Mouse (Mus musculus): ENCODE measurements around the gene Gm20431. TPM values are rescaled to one million over a fixed set of nuclear protein-coding genes. Genes with fewer than 3 reads are reported as not detected.

The Gm20431 gene
- polyA plus RNA-seq, 1 experiment from 2014 or later, result 12.3 TPM

DNA sequence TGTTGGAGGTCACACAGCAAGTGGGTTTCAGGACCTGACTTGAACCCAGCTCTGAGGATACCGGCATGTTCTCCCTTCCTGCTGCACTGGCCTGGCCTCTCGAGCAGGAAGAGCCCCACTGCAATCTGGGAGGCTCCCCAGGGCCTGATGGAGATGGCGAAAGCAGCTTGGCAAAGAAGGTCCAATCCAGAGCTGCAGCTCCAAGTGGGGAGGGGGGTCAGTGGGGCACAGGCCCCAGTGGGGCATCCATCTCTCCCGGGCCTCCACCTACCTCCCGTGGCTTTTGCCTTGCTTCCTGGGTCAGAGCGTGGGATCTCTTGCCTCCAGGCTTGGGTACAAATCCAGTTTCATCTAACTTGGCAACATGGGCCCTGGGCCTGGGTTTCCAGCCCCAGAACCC lies 40.8 kb upstream of the Gm20431 start:
- no peak for ATAC-seq (ENCODE audit: insufficient read depth)
- 0 out of 2 replicates have a peak, but pooled peaks cover 5% of the 10 kb centered on the region for H3K4me1 ChIP-seq (ENCODE audit: insufficient read depth)

DNA sequence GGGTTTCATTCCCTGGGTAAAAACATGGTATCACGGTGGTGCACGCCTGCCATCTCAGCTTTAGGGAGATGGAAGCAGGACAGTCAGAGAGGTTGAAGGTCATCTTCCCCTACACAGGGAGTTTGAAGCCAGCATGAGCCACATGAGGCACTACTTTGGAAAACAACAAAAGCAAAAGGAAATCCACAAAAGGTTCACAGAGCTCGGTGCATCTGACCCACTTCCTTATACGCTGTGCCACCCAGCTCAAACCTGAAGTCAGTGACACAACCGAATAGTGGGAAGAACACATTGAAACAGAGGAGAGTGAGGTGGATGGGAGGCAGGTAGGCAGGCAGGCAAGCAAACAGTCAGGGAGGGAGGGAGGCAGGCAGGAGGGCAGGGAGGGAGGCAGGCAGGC lies 40.2 kb upstream of the Gm20431 start:
- Histone ChIP-seq H3K27me3 (ENCODE audit: insufficient read depth, low read length) (no peaks in the 10 kb centered on the region), H3K27ac (ENCODE audit: low read depth) (no peak overlapping the region), H3K36me3 (ENCODE audit: insufficient read depth) (no peaks in the 10 kb centered on the region), H3K4me2 (no peak overlapping the region), H3K4me1 (ENCODE audit: insufficient read depth) (0 out of 2 replicates have a peak, but pooled peaks cover 5% of the 10 kb centered on the region), H3K9me3 (ENCODE audit: low read depth, low read length) (no peaks in the 10 kb centered on the region), H3K9ac (no peak overlapping the region), H3K4me3 (ENCODE audit: low read depth, low read length) (no peak overlapping the region)
- no peak for DNase-seq
- 72% methylated on average over 5 of the region's 5 CpGs for WGBS
- no peak for ATAC-seq (ENCODE audit: insufficient read depth)
- no peak for TF ChIP-seq CTCF (IDR thresholded peaks at IDR 0.05; ENCODE audit: low read depth)

More for the DNA sequence above, 40.8 kb upstream of the Gm20431 start:
- Histone ChIP-seq H3K4me2 (no peak overlapping the region), H3K9ac (no peak overlapping the region), H3K27me3 (ENCODE audit: insufficient read depth, low read length) (no peaks in the 10 kb centered on the region), H3K4me3 (ENCODE audit: low read depth, low read length) (no peak overlapping the region), H3K9me3 (ENCODE audit: low read depth, low read length) (no peaks in the 10 kb centered on the region), H3K27ac (ENCODE audit: low read depth) (no peak overlapping the region), H3K36me3 (ENCODE audit: insufficient read depth) (no peaks in the 10 kb centered on the region)
- 71% methylated on average over 6 of the region's 6 CpGs for WGBS
- no peak for TF ChIP-seq CTCF (IDR thresholded peaks at IDR 0.05; ENCODE audit: low read depth)
- DNase-seq, result no peak

DNA sequence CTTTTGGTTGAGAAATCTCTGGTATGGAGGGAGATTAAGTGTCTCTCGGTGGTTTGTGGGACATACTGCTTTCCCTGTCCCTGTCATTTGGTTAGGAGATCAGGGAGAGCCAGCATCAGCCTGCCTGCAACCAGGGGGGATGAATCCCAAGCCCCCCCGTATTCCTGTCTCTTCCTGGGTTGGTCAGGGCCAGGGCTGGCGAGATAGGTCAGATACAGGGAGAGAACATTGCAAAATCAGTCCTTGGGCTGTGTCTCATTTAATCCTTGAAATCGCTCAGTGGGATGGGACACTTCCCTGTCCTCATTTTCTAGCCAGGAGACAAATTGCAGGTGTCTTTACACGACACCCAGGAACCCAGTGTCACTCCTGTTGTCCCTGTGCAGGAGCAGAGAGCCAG lies 38.7 kb upstream of the Gm20431 start:
- no peaks in the 10 kb centered on the region for H3K36me3 ChIP-seq (ENCODE audit: insufficient read depth)
- H3K4me2 ChIP-seq, result no peak overlapping the region
- no peaks in the 10 kb centered on the region for H3K4me1 ChIP-seq (ENCODE audit: insufficient read depth)
- ATAC-seq (ENCODE audit: insufficient read depth) (no peak), DNase-seq (no peak)
- no peak overlapping the region for H3K9ac ChIP-seq
- H3K27ac ChIP-seq (ENCODE audit: low read depth), result no peak overlapping the region
- no peaks in the 10 kb centered on the region for H3K9me3 ChIP-seq (ENCODE audit: low read depth, low read length)
- WGBS, result 59% methylated on average over 5 of the region's 5 CpGs
- TF ChIP-seq CTCF (IDR thresholded peaks at IDR 0.05; ENCODE audit: low read depth), result no peak
- no peaks in the 10 kb centered on the region for H3K27me3 ChIP-seq (ENCODE audit: insufficient read depth, low read length)
- H3K4me3 ChIP-seq (ENCODE audit: low read depth, low read length), result no peak overlapping the region

DNA sequence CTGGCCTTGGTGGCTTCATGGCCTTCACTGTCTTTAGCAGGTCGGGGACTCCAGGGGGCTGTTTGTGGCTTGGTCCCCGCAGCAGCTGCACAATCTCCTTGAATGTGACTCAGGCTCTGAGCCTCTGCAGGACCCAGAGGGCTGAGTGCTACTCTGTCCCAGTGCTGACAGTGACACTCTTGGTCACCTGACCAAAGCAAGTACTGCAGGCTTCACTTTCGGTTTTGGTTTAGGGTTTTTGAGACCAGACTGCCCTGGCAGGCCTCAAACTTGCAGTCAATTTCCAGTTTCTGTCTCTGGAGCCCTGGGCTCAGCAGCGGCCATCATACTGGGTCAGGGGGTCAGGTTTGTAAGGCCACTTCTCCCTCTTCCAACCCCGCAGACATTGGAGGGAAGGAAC lies 36.6 kb upstream of the Gm20431 start:
- H3K9me3 ChIP-seq (ENCODE audit: low read depth, low read length), result no peaks in the 10 kb centered on the region
- ATAC-seq (ENCODE audit: insufficient read depth), result peak; percentile 68
- no peak overlapping the region for H3K4me3 ChIP-seq (ENCODE audit: low read depth, low read length)
- H3K4me2 ChIP-seq, result peak overlapping the region; percentile 27; the same call in 1 of the 2 replicates
- peak overlapping the region; percentile 54; the same call in 1 of the 2 replicates for H3K27ac ChIP-seq (ENCODE audit: low read depth)
- H3K27me3 ChIP-seq (ENCODE audit: insufficient read depth, low read length), result no peaks in the 10 kb centered on the region
- no peak overlapping the region for H3K9ac ChIP-seq
- WGBS, result 31% methylated on average over 5 of the region's 5 CpGs
- TF ChIP-seq CTCF (IDR thresholded peaks at IDR 0.05; ENCODE audit: low read depth), result no peak
- DNase-seq, result peak; percentile 75
- H3K4me1 ChIP-seq (ENCODE audit: insufficient read depth), result no peaks in the 10 kb centered on the region
- peaks cover 11% of the 10 kb centered on the region; the same call in 1 of the 2 replicates for H3K36me3 ChIP-seq (ENCODE audit: insufficient read depth)

DNA sequence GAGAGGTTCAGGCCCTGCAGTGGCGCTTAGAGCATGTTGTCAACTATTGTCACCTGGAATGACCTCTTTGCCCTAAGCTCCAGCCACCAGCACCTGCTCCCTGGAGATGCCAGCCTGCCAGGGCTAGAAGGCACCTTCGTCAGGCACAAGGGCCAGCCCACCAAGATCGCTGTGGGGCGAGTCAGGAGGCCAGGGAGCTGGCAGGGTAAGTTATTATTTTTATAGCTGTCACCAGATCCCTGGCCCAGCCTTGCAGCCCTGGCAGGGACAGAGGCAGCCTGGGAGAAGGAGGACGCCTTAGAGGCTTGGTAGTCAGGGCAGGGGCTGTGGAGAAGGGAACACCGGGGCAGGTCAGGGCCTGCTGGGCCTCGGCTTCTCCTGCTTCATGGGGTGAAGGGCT lies 34.8 kb upstream of the Gm20431 start:
- no peak overlapping the region for H3K4me3 ChIP-seq (ENCODE audit: low read depth, low read length)
- H3K27ac ChIP-seq (ENCODE audit: low read depth), result no peak overlapping the region; the same call in 1 of the 2 replicates
- no peaks in the 10 kb centered on the region for H3K4me1 ChIP-seq (ENCODE audit: insufficient read depth)
- H3K27me3 ChIP-seq (ENCODE audit: insufficient read depth, low read length), result no peaks in the 10 kb centered on the region
- no peak overlapping the region for H3K4me2 ChIP-seq
- 80% methylated on average over 7 of the region's 7 CpGs for WGBS
- ATAC-seq (ENCODE audit: insufficient read depth) (no peak), DNase-seq (no peak)
- TF ChIP-seq CTCF (IDR thresholded peaks at IDR 0.05; ENCODE audit: low read depth), result no peak
- H3K36me3 ChIP-seq (ENCODE audit: insufficient read depth), result peaks cover 19% of the 10 kb centered on the region; the same call in 1 of the 2 replicates
- H3K9me3 ChIP-seq (ENCODE audit: low read depth, low read length), result no peaks in the 10 kb centered on the region
- H3K9ac ChIP-seq, result no peak overlapping the region

DNA sequence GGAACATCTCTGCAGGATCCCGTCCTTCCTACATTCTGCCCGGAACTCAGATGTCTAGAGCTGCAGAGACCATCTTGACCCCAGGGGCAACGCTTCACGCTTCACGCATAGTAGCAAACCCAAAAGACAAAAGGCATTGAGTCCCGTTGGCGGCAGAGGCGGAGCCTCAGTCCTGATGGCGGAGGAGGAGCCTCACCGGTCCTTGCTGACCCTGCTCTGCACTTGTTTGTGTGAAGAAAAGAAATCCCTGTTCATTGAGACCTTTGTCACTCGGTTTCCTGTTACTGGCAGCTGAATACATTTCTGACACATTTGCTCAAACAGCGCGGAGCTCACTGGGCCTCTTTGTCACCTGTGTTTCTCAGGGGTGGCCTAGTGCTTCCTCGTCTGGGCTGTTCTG lies 34.2 kb upstream of the Gm20431 start:
- WGBS, result 77% methylated on average over 14 of the region's 14 CpGs
- no peak for TF ChIP-seq CTCF (IDR thresholded peaks at IDR 0.05; ENCODE audit: low read depth)
- Histone ChIP-seq H3K27me3 (ENCODE audit: insufficient read depth, low read length) (no peaks in the 10 kb centered on the region), H3K27ac (ENCODE audit: low read depth) (no peak overlapping the region), H3K4me1 (ENCODE audit: insufficient read depth) (no peaks in the 10 kb centered on the region), H3K4me3 (ENCODE audit: low read depth, low read length) (no peak overlapping the region), H3K4me2 (no peak overlapping the region), H3K9ac (no peak overlapping the region), H3K9me3 (ENCODE audit: low read depth, low read length) (no peaks in the 10 kb centered on the region), H3K36me3 (ENCODE audit: insufficient read depth) (peaks cover 24% of the 10 kb centered on the region)
- DNase-seq, result no peak
- no peak for ATAC-seq (ENCODE audit: insufficient read depth)

DNA sequence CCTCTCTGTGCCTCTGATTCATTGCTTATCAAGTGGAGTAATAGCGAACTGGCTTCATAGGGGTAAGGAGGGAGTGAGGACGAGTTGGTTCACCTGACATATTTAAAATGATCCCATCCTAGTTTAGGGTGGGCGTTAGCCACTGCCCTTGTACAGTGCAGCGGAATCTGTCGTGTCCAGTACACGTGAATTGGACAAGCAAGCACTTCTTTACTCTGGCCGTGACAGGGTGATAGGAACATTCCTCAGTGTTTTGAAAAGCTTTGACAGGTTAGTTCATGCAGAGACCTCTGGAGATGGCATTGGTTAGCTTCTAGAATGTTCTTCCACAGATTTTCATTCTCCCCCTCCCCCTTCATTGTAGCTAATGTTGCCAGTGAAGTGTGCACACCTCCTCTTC lies 33.7 kb upstream of the Gm20431 start:
- Histone ChIP-seq H3K4me3 (ENCODE audit: low read depth, low read length) (no peak overlapping the region), H3K9ac (no peak overlapping the region), H3K9me3 (ENCODE audit: low read depth, low read length) (no peaks in the 10 kb centered on the region), H3K27ac (ENCODE audit: low read depth) (no peak overlapping the region), H3K36me3 (ENCODE audit: insufficient read depth) (peaks cover 24% of the 10 kb centered on the region), H3K4me1 (ENCODE audit: insufficient read depth) (no peaks in the 10 kb centered on the region), H3K4me2 (no peak overlapping the region), H3K27me3 (ENCODE audit: insufficient read depth, low read length) (no peaks in the 10 kb centered on the region)
- WGBS, result 92% methylated on average over 7 of the region's 7 CpGs
- TF ChIP-seq CTCF (IDR thresholded peaks at IDR 0.05; ENCODE audit: low read depth), result no peak
- ATAC-seq (ENCODE audit: insufficient read depth), result no peak
- no peak for DNase-seq

DNA sequence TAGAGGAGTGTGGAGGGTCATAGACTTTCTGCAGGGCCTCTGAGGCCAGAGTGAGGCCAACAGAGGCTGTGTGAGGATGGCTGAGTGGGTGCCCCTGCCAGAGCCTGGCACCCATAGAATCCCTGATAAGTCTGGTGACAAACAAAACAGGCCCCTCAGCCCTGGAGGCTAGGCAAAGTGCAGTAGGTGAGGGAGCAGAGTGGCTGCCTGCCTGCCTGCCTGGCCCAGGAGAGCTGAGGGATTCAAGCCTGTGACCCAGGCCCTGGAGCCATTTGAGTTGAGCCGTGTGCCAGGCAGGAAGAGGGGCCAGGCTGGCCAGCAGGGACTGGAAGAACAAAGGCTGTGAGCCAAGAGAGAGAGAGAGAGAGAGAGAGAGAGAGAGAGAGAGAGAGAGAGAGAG lies 32.9 kb upstream of the Gm20431 start:
- Histone ChIP-seq H3K9ac (no peak overlapping the region), H3K36me3 (ENCODE audit: insufficient read depth) (peaks cover 24% of the 10 kb centered on the region), H3K27ac (ENCODE audit: low read depth) (no peak overlapping the region), H3K4me2 (no peak overlapping the region), H3K27me3 (ENCODE audit: insufficient read depth, low read length) (no peaks in the 10 kb centered on the region), H3K4me3 (ENCODE audit: low read depth, low read length) (no peak overlapping the region), H3K4me1 (ENCODE audit: insufficient read depth) (no peaks in the 10 kb centered on the region), H3K9me3 (ENCODE audit: low read depth, low read length) (no peaks in the 10 kb centered on the region)
- WGBS, result 44% methylated on average over 1 of the region's 1 CpGs
- DNase-seq (no peak), ATAC-seq (ENCODE audit: insufficient read depth) (no peak)
- no peak for TF ChIP-seq CTCF (IDR thresholded peaks at IDR 0.05; ENCODE audit: low read depth)

Measured in lung, embryonic 14.5 days (tissue).